Mouse (Mus musculus): ENCODE data around the gene Prdm2.

The Prdm2 gene

DNA sequence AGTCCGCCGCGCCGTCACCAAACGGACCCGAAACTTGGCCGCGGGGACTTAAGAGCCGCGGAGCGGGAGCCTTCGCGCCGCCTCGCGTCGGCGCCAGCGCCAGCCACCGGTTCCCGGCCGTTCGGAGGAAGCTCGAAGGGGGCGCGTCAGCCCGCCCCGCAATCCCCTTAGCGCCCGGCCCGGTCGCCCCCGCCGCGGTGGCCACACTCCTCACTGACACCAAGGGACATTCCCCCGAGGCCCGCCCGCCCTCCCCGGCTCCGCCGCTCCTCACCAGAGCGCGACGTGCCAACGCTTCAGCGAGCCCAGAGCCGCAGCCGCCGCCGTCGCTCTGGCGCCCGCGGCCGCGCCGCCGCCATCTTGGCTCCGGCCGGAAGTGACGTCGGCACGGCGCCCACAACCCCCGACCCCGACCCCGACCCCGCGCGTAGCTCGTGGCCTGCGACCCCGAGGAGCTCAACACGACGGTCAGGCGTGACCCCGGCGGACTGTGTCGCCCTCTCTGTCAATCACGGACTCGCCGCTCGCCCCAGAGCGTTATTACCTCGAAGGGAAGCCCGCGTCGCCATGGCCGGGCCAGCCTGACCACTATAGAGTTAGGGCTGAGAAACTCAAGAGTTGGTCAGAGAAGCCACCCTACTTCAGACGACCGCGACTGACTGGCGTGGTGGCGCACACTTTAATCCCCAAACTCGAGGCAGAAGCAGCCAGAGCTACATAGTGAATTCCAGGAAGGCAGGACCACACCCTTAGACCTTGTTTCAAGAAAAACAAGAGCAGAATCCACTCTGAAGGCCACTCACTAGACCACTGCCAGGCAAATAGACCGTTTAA lies at the start of gene Prdm2:
Gene Prdm2 (minus strand): TSS at position 655 of the 834 bp plus-strand sequence.
- peak; percentile 70 for DNase-seq (ENCODE audit: low spot score)

DNA sequence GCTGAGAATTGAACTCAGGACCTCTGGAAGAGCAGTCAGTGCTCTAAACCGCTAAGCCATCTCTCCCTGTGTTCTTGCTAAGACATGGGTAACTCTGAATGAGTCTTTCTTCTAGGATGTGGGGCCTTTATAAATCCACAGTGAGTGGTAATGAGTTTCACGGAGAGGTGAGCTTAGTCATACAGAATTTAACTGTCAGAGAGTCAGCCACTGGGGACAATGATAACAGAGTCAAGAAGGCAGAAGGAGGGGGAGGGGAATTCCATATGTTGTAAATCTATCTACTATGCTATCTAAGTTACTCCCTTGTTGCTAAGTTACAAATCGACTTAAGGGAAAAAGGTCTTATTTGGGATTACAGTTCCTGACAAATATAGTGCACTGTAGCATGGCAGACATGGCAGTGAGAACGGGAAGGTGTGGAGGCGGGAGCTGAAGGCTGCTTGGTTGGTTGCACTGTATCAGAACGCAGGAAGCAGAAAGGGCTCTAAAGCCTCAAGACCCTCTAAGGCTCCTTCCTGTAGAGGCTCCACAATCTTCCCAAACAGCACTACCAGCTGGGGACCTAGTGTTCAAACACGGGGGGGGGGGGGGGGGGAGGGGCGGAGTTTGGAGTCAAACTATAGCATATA lies 47.0 kb upstream of the Prdm2 start:
- DNase-seq (ENCODE audit: low spot score), result no peak

DNA sequence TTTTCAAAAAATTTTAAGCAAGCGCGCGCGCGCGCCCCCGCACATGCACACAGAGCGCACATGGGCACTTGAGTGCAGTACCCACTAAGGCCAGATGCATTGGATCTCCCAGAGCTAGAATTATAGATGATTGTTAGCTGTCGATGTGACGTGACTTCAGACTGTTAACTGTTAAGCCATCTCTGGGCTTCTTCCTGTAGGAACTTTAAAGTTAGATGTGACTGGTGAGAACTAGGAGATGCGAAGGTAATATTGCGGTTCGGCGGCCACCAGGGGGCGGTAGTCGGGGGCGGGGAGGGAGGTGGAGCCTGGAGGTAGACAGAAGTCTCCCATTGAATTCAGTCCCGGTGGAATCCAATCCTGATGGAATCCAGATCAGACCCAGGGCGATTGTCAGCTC lies 45.7 kb upstream of the Prdm2 start:
- DNase-seq (ENCODE audit: low spot score), result no peak

DNA sequence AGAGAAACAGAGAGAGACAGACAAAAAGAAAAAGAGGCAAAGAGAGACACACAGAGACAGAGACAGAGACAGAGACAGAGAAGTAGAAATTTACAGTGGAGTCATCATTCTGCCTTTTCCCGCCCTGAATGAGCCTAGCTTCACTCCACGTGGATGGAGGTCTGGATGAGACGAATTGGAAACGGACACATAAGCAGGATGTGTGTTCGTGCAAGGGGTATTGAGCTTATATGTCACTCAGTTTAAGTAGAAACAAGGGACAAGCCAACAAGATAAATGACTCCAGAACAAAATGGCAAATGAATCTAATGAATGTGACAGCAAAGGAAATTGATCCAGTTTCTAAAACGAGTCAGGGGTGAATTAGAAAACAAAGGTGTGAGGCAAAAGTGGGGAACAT lies 45.2 kb upstream of the Prdm2 start:
- no peak for DNase-seq (ENCODE audit: low spot score)

DNA sequence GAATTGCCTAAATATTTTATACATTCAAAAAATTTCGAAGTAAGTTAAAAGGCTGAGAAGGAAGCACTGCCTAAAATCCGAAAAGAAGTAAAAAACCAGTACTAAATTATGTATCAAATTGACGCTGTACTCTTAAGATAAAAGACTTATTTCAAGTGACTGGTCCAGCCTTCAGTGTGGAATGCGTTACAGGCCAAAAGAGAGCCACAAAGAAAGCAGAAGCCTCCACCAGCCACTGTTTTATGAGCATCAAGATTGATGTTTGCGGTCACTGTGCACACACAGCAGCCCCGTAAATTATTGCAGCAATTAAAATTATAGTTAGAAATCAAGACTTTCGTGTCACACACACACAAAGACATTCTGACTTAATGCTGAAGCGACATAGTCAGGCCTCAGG lies 42.7 kb upstream of the Prdm2 start:
- DNase-seq (ENCODE audit: low spot score), result no peak

DNA sequence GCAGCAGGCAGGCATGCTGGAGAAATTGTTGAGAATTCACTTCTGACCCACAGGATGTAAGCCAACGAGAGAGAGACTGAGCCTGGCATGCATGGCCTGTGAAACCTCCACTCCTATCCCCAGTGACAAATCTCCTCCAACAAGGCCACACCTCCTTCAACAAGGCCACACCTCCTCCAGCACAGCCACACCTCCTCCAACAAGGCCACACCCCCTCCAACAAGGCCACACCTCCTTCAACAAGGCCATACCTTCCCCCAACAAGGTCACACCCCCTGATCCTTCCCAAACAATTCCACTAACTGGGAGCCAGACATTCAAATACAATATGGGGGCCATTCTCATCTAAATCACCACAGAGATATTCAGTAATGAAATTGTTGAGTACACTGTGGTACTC lies 40.6 kb upstream of the Prdm2 start:
- no peak for DNase-seq (ENCODE audit: low spot score)

DNA sequence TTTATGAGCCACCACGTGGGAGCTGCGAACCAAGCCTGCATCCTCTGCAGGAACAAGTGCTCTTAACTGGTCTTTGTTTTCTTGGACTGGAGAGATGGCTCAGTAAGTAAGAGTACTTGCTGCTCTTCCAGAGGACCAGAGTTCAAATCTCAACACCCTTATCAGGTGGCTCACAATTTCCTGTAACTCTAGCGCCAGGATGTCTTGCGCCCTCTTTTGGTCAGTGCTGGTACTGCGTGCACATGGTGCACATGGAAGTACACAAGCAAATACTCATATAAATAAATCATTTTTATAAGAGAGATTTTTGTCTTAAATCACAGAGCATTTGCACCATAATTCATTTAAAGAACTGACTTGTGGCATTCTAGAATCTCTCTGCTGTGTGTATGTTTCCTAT lies 35.3 kb upstream of the Prdm2 start:
- DNase-seq (ENCODE audit: low spot score), result no peak

DNA sequence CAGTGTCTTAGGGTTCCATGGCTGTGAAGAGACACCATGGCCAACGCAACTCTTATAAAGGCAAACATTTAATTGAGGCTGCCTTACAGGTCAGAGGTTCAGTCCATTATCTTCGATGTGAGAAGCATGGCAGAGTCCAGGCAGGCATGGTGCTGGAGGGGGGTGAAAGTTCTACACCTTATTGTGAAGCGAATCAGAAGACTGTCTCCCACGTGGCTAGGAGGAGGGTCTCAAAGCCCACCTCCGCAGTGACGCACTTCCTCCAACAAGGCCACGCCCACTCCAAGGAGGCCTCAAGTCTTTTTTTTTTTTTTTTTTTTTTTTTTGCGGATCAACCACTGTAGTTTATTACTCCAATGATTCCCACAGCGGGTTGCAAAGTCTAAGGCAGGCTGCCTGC lies 28.5 kb upstream of the Prdm2 start:
- DNase-seq (ENCODE audit: low spot score), result no peak

DNA sequence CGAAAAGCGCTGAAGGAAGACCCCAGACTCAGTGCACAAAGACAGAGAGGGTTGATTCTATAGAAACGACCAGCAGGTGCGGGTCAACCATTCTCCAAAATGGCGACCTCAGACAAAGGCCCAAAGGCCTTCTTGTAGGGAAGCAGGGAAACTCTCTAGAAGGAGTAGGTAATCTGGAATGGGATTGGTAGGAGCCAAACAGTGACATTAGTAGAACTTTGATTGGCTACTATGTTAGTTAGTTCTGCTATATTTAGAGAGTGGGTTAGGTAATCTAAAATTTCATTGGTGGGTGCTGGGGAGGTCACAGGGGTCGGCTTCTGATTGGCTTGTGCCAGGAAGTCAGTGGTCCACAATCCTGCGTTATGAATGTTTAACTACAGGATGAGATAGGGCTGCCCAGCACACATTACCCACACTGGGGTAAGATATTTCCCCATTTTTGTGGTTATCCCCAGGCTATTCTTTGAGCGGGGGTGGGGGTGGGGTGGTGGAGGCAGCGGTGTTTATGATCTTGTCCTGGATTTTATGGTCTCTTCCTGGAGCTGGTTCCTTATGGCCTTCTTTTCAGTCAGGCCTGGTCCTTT lies 26.9 kb upstream of the Prdm2 start:
- DNase-seq (ENCODE audit: low spot score), result no peak

DNA sequence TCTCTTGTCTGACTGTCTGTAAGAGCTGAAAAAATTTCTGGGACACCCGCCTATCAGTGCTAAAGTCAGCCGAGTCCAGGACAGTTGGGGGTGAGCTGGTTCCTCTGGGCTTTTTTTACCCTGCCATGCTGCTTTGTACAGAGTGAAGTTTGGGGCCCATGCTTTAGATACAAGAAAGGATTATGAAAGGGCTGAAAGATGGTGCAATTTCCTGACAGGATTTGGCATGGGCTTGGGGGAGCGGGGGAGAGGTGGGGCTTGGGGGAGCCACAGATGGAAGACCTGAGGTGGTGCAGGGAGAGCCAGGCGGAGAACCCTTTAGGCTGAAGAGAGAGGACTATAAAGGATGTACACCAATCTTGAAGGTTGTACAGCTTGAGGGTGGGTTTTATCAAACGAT lies 26.3 kb upstream of the Prdm2 start:
- DNase-seq (ENCODE audit: low spot score), result no peak

DNA sequence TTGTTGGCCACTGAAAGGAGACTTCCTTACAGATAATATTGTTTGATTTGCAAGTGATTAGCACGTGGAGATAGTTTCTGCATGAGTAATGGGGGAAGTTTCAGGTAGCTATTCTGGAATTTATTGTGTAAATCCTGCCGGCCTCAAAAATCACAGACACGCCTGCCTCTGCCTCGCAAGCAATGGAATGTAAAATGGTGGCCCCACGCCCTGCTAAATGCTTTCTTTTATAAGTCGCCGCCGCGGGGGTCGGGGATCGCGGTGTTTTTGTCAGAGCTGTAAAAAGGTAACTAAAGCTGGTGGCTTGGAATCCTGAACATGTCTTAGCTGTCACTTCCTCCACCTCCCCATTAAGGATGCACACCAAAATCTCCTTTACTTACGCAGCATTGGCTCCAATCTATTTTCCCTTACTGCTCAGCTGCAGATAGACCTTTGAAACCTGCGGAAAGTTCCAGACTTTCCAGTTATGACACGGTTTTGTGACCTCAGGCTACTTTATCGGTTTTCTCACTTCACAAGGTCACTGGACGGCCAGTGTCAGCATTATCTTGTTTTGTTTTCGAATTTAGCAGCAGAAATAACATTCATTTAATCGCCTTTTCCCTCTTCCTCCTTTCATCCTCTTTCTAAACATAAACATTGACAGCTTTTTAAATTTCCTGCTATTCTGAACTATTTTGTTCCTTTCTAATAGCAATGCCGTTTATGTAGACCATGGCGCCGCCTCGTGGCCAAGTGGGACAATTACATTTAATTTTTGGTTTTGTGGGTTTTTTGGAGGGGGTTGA lies 25.6 kb upstream of the Prdm2 start:
- DNase-seq (ENCODE audit: low spot score), result peak; percentile 43

DNA sequence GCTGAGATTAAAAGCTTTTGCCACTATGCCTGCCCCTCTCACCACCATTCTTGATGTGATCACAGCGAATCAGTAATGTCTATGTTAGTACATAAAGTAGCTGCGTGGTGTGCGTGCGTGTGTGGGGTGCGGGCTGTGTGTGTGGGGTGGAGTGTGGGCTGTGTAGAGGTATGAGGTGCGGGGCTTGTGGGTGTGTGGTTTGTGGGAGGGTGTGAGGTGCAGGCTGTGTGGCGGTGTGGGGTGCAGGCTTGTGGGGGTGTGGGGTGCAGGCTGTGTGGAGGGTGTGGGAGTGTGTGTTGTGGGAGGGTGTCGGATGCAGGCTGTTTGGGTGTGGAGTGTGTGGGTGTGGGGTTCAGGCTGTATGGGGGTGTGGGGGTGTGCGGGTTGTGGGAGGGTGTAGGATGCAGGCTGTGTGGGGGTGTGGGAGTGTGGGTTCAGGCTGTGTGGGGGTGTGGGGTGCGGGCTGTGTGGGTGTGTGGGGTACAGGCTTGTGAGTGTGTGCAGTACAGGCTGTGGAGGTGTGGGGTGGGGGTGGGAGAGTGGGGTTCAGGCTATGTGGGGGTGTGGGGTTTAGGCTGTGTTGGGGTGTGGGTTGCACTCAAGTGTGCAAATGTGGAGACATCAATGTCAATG lies 19.1 kb upstream of the Prdm2 start:
- DNase-seq (ENCODE audit: low spot score), result no peak

DNA sequence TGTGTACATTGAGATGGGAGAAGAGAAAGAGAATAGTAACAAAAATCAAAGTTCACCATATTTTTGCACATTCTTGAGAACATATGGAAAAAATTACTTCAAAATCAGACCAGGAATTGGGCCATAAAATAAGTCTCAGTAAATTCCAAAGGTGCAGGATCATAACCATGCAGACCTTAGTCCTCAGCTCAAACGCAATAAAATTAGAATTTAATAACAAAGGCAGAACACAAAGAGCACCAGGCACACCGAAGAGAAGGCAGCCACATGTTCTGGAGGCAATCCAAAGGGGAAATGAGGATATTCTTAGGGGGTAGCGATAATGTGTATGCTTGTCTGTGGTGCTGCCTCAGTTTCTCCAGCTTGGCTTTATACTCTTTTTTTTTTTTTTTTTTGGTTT lies 18.3 kb upstream of the Prdm2 start:
- no peak for DNase-seq (ENCODE audit: low spot score)

DNA sequence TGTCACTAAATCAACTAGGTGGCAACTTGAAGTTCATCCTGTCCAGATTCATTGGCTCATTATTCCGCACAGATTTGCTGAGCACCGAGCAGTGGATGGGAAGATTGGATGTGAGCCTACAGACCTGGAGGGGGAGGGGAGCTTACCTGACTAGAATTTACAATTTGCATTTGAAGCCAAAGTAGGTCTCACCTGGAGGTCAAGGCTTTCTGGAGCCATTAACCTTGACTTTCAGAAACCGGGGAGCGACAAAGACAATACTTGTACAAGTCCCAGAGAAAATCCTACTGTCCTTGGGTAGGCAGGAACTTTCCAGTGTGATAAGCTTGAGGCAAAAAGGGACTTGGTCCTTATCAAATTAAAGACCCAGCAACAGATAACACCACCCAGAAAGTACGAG lies 15.2 kb upstream of the Prdm2 start:
- DNase-seq (ENCODE audit: low spot score), result no peak

DNA sequence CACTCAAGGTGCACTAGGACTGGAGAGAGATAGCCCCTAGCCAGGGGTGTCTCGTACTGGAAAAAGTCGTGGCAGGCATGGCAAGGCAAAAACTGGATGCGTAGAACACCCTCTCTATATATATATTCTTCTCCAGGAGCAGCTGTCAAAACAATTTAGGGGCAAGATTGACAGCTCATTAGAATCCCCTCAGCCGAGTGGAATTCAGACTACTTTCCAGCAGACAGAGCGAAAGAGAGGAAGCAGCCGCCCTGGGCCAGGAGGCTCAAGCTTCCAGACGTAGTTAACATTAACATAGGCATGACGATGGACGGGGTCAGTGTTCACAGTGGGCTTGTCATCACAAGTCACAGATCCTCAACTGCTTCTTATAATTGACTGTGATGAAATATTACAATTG lies 13.1 kb upstream of the Prdm2 start:
- DNase-seq (ENCODE audit: low spot score), result no peak

DNA sequence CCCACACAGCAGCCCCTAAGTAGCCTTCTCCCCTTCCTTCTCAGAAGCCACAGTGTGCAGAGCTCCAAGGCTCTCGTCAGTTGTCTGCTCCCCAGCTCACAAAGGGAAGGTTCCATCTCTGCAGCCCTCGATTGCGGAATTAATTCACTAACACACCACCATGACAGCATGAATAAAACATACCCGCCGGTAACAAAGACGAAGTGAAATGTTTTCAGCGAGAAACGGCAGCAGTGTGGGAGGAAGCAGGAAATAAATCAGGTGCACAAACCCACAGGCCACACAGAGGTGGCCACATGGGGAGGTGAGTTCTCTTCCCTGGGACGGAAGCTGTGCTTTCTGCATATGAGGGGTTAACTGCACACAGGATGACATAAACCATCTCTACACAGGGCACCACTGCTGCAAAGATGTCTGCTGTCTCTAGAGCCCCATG lies 6.5 kb upstream of the Prdm2 start:
- DNase-seq (ENCODE audit: low spot score), result no peak

DNA sequence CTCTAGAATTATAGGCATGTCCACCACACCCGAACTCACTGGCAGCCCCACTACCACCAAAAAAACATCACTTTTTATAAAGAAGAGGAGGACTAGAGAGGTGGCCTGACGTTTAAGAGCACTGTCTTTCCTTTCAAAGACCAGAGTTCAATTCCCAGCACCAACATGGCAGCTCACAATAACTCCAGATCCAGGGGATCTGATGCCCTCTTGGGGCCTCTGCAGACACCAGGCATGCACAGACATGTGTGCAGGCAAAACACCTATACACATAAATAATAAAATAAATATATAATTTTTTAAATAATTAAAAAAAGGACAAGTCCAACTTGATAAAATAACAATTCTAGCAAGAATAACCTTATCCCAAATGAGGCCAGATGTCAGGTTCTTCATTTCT lies 6.1 kb upstream of the Prdm2 start:
- no peak for DNase-seq (ENCODE audit: low spot score)

DNA sequence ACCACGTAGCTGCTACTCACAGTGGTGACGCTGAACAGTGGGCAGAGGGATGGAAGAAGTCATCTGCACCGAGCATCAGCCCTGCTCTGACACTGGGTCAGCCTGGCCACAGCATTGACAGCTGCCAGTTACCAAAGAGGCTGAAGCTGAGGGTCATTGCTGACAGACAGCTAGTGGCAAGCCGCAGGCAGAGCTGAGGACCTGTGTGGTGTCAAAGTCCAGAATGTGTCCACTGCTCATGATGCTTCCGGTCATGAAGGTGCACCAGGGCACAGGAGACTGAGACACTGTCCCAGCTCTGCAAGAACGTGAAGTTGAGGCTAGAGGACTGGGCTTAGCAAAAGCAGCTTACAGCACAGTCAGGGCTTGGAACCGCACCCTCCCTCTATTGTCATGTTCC lies 4.4 kb upstream of the Prdm2 start:
- DNase-seq (ENCODE audit: low spot score), result no peak

DNA sequence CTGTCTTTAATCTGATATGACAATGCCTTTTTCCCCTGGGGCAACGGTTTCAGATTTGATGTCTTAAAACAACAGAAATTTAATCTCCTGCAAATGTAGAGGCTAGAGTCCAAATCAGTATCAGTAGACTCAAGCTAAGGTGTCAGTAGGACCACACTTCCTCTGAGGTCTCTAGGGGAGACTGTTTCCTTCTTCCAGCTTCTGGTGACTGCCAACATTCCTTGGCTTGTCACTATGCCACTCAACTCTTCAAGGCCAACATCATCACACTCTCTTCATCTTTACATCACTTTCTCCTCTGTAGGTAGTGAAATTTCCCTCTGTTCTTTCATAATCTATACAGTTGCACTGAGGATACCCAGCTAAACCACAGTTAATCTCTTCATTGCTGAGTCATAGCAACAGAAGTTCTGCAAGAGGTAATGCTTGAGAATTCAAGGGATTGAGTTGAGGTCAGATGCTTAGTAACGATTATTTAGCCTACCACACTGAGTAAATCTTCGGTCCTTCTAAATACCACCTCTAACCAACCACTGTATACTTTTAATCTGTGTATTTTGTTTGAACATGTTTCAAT lies 1.5 kb upstream of the Prdm2 start:
- peak; percentile 16 for DNase-seq (ENCODE audit: low spot score)

DNA sequence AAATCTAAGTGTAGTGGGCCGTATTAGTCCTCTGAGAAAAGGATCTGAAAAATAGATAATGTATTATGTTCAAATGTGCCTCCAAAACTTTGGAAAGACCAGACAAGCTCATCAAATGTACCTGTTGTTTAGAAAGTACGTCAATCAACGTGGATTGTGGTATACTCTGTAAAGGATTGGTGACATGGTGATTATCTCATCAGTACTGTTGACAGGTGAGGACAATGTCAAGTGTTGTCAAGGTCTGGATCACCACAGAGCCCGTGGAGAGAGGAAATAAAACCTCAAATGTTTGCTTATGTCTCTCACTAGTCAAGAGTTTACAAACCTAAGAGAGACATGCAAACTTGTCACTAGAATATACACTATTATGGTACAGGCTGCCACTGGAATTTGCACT lies 776 bp upstream of the Prdm2 start:
- DNase-seq (ENCODE audit: low spot score), result no peak

DNA sequence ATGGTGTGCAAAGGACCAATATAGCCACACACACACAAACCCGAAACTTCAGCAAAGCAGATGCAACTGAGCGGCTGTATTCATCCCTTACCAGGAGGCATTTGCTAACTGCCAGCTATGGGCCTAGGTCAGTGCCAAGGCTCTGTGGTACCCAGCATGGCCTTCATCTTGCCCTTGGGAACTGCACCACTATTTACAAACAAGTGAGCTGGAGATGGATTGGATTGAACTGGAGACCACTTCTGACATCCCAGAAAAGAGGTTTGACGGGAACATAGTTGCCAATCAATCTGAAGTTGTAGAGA lies 332 bp upstream of the Prdm2 start:
- DNase-seq (ENCODE audit: low spot score), result peak; percentile 10

Data from MN1 (cell line).